Mouse (Mus musculus) G1E (cell line): ENCODE data around the gene Smim5.

Experiments used
- CTCF ChIP-seq: IDR thresholded peaks from 2 replicates; pipeline ENCODE4 v1.5.1; 2012; ENCODE audit warnings: low read depth, low read length, inconsistent platforms, mixed read lengths
- GATA2 ChIP-seq: IDR thresholded peaks from 2 replicates; pipeline ENCODE4 v1.6.1; 2012; ENCODE audit warnings: low read depth, low read length, inconsistent platforms, borderline replicate concordance
- POLR2AphosphoS5 ChIP-seq: IDR thresholded peaks from 2 replicates; pipeline ENCODE4 v1.6.1; 2012; ENCODE audit warnings: low read depth, low read length, inconsistent platforms; ENCODE audit not compliant: insufficient replicate concordance
- TAL1 ChIP-seq: conservative IDR thresholded peaks from 2 replicates; pipeline ENCODE4 v1.6.1; 2012; ENCODE audit warnings: low read depth, low read length, inconsistent platforms, mixed read lengths

DNA sequence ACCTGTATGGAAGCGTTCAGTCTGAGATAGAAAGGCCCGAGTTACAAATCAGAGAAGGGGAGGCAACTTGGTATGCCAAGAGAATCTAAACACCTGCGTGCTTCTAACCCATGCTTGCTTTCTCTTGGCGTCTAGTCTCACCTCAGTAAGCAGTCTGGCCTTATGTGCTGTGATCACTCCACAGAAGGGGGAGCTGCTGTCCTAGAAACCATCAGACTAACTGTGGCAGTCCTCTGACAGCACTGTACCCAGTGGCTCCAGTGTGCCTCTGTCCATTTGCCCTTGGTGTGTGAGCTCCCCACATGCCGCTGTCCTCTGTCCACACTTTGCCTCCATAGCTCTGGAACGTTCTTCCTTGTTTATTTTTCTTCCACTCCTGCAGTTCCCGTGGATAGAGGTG, 42.2 kb downstream of the Smim5 start:
- no peak for TF ChIP-seq CTCF
- TF ChIP-seq POLR2AphosphoS5: no peak
- no peak for TF ChIP-seq TAL1
- no peak for TF ChIP-seq GATA2
